Mouse (Mus musculus) layer of hippocampus, adult 2 months (tissue): ENCODE results near the gene Kctd21. TPM values are rescaled to one million over a fixed set of nuclear protein-coding genes. Genes with fewer than 3 reads are reported as not detected.
A peak's percentile ranks its signal among the peaks of the same experiment; 100 is the strongest.

ENCODE experiments used
- DNase-seq, 2 experiments: peaks; one replicate each; pipeline ENCODE4 v3.0.0; 2022; ENCODE audit warnings: low spot score in 2 of 2
- H3K27ac ChIP-seq: fragments of 200-600 bp; 2 replicates; pipeline ENCODE4 v1.8.1; 2022
- H3K4me3 ChIP-seq: fragments of 200-600 bp; 2 replicates; pipeline ENCODE4 v1.8.1; 2022; ENCODE audit warnings: mild to moderate bottlenecking
- CTCF ChIP-seq: fragments of 200-600 bp; conservative IDR thresholded peaks from 2 replicates; pipeline ENCODE4 v1.8.1; 2022; ENCODE audit warnings: antibody characterized with exemption, mild to moderate bottlenecking, moderate library complexity
- total RNA-seq, 2 experiments: library from RNA; stranded (reverse); gene quantifications; 2 replicates each; pipeline ENCODE4 v1.2.3; 2021

The Kctd21 gene
- total RNA-seq, 2 experiments from 2014 or later: 13.2 to 14.5 TPM

DNA sequence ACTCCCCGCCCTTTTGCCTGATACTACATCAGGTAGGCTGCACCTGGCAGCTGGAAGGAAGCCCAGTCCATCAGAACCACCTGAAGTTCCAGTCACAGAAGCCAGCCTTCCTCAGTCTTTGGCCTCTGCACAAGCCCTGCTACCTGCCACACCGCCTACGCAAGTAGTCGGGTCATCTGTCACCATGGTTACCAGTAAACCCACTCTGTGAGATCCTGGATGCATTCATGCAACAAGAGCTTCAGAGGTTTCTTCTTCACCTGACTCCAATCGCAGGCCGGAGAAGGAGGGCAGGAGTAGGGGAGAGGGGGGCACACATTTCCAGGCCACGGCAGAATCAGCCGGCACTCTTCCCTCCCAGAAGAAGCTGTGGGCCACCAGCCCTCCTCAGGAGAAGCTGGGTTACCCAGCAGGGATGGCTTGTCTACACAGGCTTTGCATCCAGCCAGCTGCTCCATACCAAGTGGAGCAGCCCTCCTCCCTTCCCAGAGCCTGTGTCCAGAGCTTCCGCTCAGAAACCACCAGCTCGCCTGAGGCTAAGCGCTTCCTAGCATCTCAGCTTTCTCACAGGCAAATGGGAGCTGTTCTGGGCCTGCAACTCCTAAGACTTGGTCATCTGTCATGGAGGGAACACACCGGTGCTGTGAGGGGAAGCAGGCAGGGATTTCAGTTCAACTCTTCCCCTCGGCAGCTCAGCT, 3.1 kb upstream of the Kctd21 start:
- no peak overlapping the region for H3K4me3 ChIP-seq
- TF ChIP-seq CTCF: no peak
- H3K27ac ChIP-seq: no peak overlapping the region
- DNase-seq: no peak

DNA sequence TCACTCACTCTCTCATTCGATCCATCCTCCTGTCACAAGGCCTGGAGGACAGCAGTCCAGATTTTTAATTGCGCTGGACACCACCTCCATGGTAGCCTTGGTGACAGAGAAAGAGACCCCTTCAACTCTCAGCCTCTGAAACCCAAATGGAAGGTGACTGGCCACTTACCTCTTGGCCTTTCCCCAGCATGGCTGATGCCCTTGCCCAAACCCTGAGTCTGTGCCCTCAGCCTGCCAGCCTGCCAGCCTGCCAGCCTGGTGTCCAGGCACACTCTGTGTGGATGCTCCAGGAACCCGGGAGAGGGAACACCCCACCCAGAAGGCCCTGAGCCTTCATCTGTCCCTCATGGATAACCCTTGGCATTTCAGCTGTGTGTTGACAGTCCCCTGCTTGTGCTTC, 2.5 kb upstream of the Kctd21 start:
- DNase-seq: no peak
- TF ChIP-seq CTCF: no peak
- no peak overlapping the region for H3K27ac ChIP-seq
- no peak overlapping the region for H3K4me3 ChIP-seq

DNA sequence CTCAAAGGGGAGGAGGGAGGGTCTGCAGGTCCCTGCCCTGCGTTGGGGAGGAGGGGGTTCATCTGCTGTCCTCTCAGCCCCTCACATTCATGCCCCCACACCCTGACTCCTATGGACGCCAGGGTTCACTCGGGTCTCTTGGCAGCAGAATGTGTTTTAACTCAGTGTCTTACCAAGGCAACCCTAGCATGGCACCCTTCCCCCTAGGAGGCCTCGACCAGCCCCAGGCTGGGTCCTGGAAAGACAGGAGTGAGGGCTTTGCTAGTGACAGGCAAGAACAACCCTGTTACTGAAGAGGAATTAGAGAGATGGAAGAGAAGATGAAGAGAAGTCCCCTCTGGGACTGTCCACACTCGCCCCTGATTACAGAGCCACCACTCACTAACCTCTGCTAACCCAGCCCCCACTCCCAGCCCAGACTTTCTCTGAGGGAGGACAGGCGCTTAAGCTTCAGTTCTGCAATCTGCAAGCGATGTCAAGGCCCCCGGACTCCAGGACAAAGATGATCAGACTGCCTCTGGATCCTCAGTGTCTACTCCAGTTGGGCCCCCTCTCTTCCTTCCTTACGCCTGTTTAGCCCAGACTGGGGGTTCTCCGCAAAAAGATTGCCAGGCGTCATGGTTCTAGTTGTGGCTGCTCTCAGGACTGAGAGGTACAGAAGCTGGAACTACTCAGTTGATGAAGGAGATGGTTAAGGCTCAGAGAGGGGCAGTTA, 1.0 kb upstream of the Kctd21 start:
- TF ChIP-seq CTCF: no peak
- DNase-seq: no peak

DNA sequence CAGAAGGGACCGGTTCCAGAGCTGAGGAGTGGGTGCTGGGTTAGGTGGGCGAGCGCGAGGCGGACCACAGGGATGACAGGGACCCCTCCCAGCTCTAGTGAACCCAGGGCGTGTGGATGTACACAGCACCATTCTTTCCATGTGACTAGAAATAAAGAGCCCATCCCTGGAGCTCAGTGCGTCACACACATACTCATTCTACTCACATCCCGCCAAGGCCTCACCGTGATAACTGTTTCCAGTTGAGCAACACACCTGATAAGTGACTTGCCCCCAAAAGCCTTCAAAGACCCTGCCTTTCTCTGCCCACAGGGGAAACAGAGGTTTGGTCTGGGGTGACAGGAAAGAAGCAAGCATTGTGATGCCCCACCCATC, 527 bp downstream of the Kctd21 start:
- H3K4me3 ChIP-seq: peak overlapping the region; percentile 72
- H3K27ac ChIP-seq: peak overlapping the region; percentile 95
- no peak for DNase-seq
- TF ChIP-seq CTCF: no peak

More for the DNA sequence above, 1.0 kb upstream of the Kctd21 start:
- Histone ChIP-seq H3K27ac (peak overlapping the region; percentile 95; the same call in 1 of the 2 replicates), H3K4me3 (peak overlapping the region; percentile 72)

DNA sequence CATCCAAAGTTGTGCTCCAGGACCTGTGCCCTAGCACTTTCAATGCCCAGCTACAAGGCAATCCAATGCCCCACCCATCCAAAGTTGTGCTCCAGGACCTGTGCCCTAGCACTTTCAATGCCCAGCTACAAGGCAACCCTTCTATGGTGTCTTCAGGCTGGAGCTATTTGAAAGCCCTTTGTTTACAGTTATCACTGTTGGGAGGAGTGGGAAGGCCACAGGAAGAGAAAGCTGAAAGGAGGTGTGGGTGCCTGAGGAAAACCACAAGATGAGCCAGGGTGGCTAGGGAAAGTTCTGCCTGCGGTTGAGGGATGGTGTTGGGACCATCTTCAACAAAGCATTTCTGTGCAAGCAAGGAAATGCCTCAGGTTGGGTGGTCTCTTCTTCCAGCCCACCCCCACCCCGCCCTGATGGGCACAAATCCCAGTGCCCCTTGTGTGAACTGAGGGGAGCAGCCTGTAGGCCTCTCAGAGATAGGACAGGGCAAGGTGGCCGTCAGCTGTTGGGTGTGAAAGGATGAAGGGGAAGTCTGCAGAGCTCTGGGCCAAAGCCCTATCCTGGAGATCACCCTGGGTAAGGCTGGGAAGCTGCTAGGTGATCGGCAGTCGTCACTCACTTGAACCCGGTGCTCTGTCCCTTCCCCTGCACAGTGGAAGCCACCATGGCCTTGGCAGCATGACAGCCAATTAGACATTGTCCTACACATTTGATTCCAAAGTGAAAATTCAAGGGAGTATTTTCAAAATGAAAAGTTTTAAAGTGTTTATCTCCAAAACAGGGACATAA, 1.2 kb downstream of the Kctd21 start:
- Histone ChIP-seq H3K4me3 (peak overlapping the region; percentile 72), H3K27ac (peak overlapping the region; percentile 95; the same call in 1 of the 2 replicates)
- no peak for TF ChIP-seq CTCF
- DNase-seq: no peak

DNA sequence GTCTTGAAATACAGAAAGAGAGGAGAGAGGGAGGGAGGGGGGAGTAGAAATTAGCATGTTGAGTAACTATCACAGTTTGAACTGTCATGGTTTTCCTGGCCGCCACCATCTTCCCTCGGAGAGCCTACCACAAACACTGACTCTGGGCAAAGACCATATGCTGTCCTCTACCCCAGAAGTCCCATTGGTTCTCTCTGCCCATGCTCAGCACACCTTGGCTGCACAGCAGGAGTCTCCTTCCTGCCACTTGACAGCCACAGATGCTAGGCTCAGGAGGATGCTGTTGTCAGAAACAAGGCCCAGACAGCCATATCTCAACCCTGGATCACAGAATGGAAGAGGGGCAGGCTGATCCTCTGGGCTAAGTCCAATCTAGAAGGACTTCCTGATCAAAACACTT, 2.3 kb downstream of the Kctd21 start:
- DNase-seq: no peak
- Histone ChIP-seq H3K27ac (no peak overlapping the region), H3K4me3 (no peak overlapping the region)
- TF ChIP-seq CTCF: no peak

DNA sequence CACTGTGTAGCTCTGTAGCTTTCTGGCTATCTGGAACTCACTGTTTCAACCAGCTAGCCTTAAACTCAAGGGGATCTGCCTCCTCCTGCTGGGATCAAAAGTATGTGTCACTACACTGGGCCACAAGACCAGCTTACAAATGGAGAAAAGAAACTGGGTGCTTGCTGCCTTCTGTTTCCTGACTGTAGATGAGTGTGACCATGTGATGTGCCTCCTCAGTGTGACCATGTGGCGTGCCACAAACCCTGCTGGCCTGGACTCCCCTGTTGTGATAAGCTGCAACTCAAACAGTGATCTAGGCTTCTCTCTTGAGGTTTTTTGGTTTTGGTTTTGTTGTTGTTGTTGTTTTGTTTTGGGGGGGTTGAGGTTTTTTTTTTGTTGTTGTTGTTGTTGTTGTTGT, 4.6 kb downstream of the Kctd21 start:
- no peak for DNase-seq
- H3K4me3 ChIP-seq: no peak overlapping the region
- TF ChIP-seq CTCF: no peak
- no peak overlapping the region for H3K27ac ChIP-seq

DNA sequence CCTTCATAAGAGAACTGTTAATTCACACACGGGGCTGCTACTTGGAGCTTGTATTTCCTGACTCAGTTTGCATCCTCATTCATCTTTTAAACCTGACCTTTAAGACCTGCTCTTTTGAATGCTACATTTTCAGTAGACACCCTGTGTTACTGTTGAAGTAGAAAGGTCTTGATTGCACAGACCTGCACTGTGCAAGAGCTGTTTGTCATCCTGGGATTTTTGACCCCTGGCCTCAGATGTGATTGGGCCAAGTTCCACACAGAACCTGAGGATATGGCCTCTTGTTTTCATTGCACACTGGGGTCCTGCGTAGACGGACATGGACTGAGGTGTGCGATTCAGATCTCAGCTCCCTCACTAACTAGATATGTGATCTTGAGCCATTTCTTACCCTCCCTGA, 6.5 kb downstream of the Kctd21 start:
- Histone ChIP-seq H3K27ac (no peak overlapping the region), H3K4me3 (no peak overlapping the region)
- TF ChIP-seq CTCF: no peak
- no peak for DNase-seq

DNA sequence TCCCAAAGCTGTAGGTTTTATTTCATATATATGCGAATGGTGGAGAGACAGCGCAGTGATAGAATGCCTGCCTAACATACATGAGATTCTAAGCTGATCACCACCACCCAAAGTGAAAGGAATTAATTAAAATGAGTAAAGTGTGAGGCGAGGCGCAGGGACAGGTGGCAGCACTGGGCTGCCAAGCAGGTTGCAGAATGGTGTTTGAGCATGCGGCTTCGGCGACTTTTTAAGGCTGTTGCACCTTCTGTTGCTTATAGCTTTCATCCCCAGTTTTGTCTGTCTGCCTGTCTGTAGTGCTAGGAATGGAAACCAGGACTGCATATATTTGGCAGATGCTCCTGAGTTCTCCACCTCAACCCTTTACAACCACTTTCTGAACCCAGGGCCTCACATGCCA, 7.5 kb downstream of the Kctd21 start:
- DNase-seq: peak in 1 of 2 experiments; percentile 23
- no peak overlapping the region for H3K27ac ChIP-seq
- TF ChIP-seq CTCF: peak; percentile 37
- H3K4me3 ChIP-seq: no peak overlapping the region

DNA sequence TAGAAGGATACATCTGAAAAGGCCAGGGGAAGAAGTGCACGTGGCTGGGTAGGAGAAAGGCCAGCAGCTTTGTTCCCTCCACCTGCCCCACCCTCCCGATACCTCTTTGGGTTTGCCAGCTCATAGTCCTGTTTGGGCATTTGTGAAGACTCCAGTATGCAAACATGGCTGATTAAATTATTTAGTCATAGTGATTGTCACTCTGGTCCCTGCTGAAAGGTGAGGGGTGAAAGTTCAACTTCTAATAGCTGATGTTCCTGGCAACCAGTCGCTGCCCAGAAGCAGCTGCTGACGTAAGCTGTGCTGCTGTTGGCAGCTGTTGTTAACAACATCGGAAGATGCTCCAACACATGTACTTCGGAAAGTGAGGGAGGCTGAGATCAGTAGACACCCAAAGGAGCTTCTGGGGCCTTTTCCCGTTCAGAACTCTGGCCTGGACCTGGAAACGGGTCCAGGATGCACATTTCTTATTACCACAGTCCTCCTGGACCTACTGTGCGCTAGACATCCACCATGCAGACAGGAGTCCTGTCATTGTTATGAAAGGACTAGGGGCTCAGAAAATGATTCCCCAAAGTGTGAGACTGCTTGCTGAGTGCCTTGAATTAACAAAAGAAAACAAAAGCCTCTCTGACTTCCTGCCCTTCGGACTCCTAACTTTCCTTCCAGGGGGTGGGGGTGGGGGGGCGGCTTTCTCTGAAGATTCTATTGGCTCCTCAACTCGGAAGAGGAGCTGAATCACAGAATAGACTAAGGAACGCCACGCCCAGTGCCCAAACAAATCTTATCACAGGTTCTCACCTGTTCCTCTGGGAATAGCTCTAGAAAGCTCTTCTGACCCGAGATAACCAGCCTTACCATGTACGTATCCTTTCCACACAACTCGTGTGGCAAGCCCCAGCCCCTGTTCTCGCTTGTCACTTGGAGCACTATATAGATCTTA, 9.1 kb downstream of the Kctd21 start:
- Histone ChIP-seq H3K27ac (no peak overlapping the region), H3K4me3 (no peak overlapping the region)
- DNase-seq: no peak
- no peak for TF ChIP-seq CTCF

DNA sequence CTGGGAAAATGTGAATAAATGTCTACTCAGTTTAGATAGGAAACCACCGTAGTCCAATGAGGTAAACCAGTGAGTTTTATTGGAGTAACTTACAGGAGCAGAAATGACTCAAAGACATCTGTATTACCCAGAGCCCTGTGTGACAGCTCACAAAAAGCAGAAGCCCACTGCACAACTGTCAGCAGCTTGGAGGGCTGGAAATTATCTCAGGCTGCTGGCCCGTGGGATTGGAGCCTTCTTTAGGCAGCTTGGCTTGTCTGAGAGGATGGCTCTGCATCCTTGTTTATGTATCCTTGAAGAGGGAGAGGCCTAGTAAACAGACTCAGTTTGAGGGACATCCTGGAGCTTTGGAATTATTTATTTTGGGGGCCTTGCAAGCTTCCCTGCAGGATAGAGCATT, 10.8 kb downstream of the Kctd21 start:
- Histone ChIP-seq H3K27ac (no peak overlapping the region), H3K4me3 (no peak overlapping the region)
- no peak for TF ChIP-seq CTCF
- no peak for DNase-seq

DNA sequence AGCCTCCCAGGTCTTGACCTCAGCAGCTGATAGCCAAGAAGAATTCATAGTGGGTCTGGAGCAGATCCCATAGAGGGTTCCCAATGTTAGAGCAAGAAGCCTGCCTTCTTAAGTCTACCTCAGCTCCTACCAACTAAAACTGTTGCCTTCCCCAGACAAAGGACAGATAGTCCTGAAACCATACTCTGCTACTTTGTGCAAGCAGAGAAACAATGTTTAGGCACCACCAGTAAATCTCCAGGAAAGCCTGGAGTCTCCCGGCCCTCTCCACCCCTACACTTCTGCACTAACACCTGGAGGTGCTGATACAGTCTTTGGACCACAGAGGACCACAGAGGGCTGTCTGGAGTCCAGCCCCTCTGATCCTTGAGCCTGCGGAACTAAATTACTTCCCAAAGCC, 12.5 kb downstream of the Kctd21 start:
- Histone ChIP-seq H3K27ac (peak overlapping the region; percentile 75), H3K4me3 (no peak overlapping the region)
- DNase-seq: no peak
- TF ChIP-seq CTCF: no peak
